Mouse (Mus musculus) embryonic fibroblast, embryonic 13.5 days (primary cell): ENCODE measurements around the gene Fcrla. TPM values are rescaled to one million over a fixed set of nuclear protein-coding genes. Genes with fewer than 3 reads are reported as not detected.
"Not testable (repeated sequence)": the region's sequence is repeated elsewhere in the genome, so short reads cannot be mapped to it uniquely, and the experiment has no call there.

Source experiments
- H3K27ac ChIP-seq: 2 replicates; pipeline ENCODE4 v1.5.1; 2012; ENCODE audit warnings: low read length, control low read depth, inconsistent platforms; ENCODE audit not compliant: insufficient read depth
- H3K4me1 ChIP-seq: 2 replicates; pipeline ENCODE4 v1.6.1; 2011; ENCODE audit warnings: low read length; ENCODE audit not compliant: control insufficient read depth, insufficient read depth
- H3K4me3 ChIP-seq: 2 replicates; pipeline ENCODE4 v1.5.1; 2011; ENCODE audit warnings: mild to moderate bottlenecking, control low read depth, low read length; ENCODE audit not compliant: insufficient read depth
- CTCF ChIP-seq: IDR thresholded peaks from 2 replicates; pipeline ENCODE4 v1.5.1; 2011; ENCODE audit warnings: mild to moderate bottlenecking, control low read depth, low read length, moderate library complexity, borderline replicate concordance; ENCODE audit not compliant: insufficient read depth
- POLR2A ChIP-seq: IDR thresholded peaks from 2 replicates; pipeline ENCODE4 v1.6.1; 2011; ENCODE audit warnings: low read depth, mild to moderate bottlenecking, control low read depth, low read length, moderate library complexity
- polyA plus RNA-seq: library from polyadenylated mRNA; stranded (reverse); fragments of >200 nt; gene quantifications from 2 replicates; pipeline ENCODE4 v1.2.4, GENCODE M21; 2011; ENCODE audit warnings: low read depth; ENCODE audit not compliant: missing spikeins, insufficient read length

Gene Fcrla
- not detected in 2 replicates for polyA plus RNA-seq

DNA sequence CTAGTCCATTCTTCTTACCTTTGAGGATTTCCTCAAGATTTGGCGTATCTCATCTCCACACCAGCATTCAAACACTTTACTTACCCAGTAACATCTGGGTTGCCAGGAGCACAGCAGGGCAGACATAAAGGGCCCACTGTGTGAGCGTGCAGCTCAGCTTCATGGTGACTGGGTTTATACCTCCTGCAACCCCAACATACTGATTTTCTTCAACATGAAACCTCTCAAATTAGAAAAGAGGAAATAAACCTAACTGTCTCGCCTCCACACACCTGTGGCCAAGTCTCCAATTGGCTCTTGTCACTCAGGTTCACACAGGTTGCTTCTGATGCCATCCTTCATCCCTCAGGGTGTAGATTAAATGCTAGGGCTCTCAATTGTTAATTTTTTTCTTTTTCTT, at the start of gene Fcrla:
TSS of gene Fcrla (minus strand) at position 206 of the 400 bp plus-strand sequence.
- H3K27ac ChIP-seq, result no peak within 1 kb of the TSS
- no peak within 1 kb of the TSS for H3K4me3 ChIP-seq
- no peaks in the 10 kb centered on the region for H3K4me1 ChIP-seq
- no peak for TF ChIP-seq CTCF
- no peak for TF ChIP-seq POLR2A

DNA sequence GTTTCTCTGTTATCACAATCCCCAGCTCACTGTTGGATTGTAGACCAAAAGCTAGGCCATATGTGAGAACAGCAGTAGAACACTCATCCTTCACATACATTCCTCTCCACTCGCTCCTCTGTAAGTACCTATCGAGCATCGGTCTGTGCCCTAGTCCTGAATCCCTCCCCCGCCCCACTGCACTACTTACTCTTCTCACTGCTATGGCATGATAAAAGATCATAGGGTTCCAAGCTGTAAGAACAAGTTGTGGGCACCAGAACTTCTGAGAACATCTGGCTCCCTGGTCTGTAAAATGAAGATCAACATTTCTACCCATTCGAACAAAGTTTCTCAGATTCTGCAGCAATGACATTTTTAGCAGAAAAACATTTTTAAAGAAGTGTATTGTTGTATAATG, 49.1 kb upstream of the Fcrla start, which contains the start of gene Fcgr2b:
TSS of gene Fcgr2b (minus strand) at position 101 of the 400 bp plus-strand sequence.
- H3K27ac ChIP-seq, result no peak within 1 kb of the TSS
- H3K4me1 ChIP-seq, result no peaks in the 10 kb centered on the region
- H3K4me3 ChIP-seq, result no peak within 1 kb of the TSS
- TF ChIP-seq CTCF (no peak), POLR2A (no peak)

DNA sequence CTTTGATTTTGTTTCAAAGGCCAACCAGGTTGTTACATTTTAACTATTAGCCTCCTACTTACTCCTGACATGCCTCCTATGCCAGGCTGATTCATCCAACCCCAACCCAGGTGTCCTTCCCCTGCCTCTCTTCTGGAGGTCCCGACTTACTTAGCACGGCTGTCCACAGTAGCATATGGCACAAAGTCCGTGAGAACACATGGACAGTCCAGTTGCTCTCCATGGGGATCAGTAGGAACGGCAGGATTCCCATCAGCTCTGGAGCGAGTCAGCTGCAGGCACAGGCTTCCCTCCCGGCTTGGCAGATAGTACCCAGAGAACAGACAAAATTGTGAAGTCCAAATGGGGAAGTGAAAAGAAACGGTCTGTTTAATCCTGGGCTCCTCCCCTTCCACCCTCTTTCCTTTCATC, 48.4 kb upstream of the Fcrla start:
- TF ChIP-seq POLR2A (no peak), CTCF (no peak)
- Histone ChIP-seq H3K4me3 (no peak overlapping the region), H3K4me1 (no peaks in the 10 kb centered on the region), H3K27ac (no peak overlapping the region)

DNA sequence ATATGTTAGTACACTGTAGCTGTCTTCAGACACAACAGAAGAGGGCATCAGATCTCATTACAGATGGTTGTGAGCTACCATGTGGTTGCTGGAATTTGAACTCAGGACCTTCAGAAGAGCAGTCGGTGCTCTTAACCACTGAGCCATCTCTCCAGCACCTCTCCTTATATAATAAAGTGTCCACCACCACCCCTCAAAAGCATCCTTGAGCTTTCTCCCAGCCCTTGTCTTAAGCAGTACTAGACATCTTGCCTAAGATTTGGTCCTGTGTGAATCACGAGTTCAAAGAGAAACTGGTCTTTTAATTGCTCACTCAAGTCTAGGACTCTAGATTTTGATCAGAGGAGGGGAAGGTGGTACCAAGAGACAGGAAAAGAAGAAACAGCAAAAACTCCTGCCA, 48.0 kb upstream of the Fcrla start:
- H3K27ac ChIP-seq, result not testable (repeated sequence)

DNA sequence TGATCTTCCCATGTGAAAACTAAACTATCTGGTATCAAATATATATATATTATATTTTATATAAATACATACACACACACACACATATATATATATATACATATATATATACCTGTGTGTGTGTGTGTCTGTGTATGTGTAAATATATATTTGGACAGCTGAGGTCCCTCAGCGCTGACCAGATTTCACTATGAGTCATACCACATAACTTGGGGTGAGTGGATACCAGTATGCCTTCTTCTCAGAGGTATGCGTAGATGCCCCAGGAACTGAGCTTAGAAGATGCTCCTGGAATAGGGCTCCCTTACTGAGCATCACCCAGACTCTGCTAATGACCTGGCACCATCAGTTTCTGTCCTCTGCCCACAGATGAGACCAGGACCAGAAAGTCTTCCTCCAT, 47.4 kb upstream of the Fcrla start:
- TF ChIP-seq CTCF (no peak), POLR2A (no peak)
- Histone ChIP-seq H3K27ac (no peak overlapping the region), H3K4me3 (no peak overlapping the region), H3K4me1 (no peaks in the 10 kb centered on the region)

More for the DNA sequence above, 48.0 kb upstream of the Fcrla start:
- not testable (repeated sequence) for H3K4me3 ChIP-seq, H3K4me1 ChIP-seq

DNA sequence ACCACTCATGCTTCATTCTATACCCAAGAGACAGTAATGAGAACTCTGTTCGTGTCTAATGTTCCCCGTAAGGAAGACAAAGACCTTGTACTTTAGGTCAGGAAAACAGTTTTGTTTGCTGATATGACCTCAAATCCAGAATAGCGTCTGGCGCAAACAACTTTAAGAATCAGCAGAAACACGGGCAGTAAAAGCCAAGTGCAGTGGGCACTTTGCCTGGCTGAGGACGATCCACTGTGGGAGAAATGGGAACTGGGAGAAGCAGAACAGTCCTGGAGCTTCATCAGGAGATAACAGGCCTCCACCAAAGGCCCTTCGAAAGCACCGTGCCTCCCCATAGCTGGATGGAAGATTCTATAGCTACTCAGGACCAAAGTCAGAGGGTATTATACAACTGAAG, 46.8 kb upstream of the Fcrla start:
- no peak for TF ChIP-seq CTCF
- no peak for TF ChIP-seq POLR2A
- no peak overlapping the region for H3K4me3 ChIP-seq
- H3K4me1 ChIP-seq, result no peaks in the 10 kb centered on the region
- H3K27ac ChIP-seq, result no peak overlapping the region

DNA sequence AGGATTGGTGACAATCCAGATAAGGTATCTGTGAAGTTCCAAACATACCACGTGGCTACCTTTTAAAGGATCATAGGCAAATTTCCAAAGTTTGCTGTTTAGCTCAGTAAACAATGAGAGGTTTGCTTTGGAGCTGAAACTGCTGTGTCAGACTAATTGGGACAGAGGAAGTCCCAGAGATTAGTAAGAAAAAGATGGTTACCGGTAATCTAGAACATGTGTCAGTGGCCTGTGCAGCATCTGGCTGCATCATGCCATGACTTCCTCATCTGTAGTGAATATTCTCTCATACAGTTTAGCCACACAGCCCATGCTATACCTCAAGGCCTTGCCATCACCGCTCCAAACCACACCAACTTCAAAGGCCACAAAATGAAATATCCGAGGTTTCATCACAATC, 45.6 kb upstream of the Fcrla start:
- Histone ChIP-seq H3K4me3 (no peak overlapping the region), H3K4me1 (no peaks in the 10 kb centered on the region), H3K27ac (no peak overlapping the region)
- no peak for TF ChIP-seq POLR2A
- TF ChIP-seq CTCF, result no peak

DNA sequence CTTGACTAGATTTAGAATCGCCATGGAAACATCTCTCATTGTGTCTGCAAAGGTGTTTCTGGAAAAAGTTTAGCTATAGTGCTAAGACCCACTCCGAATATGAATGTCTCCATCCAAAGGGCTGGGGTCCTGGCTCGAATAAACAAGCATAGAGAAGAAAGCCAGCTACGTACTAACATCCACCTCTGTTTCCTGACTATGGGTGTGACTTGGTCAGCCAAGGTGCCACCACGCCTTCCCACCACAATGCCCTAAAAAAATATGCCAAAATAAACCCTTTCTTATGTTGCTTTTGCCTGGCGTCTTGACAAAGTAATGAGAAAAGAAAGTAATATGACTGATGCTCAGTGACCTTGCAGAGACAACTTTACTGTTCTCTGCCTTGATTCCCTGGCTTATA, 45.1 kb upstream of the Fcrla start:
- H3K27ac ChIP-seq, result no peak overlapping the region
- H3K4me1 ChIP-seq, result no peaks in the 10 kb centered on the region
- H3K4me3 ChIP-seq, result no peak overlapping the region
- TF ChIP-seq POLR2A (no peak), CTCF (no peak)

DNA sequence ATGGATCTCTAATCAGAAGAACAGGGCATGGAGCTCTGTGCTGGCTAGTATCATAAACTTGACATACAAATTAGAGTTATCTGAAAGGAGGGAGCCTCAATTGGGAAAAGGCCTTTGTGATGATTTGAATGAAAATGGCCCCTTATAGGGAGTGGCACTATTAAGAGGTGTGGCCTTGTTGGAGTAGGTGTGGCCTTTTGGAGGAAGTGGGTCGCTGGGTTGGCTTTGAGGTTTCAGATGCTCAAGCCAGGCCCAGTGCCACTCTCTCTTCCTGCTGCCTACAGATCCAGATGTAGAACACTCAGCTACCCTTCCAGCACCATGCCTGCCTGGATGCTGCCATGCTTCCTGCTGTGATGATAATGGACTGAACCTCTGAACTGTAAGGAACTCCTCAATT, 41.2 kb upstream of the Fcrla start:
- TF ChIP-seq CTCF (no peak), POLR2A (no peak)
- Histone ChIP-seq H3K4me3 (no peak overlapping the region), H3K4me1 (no peaks in the 10 kb centered on the region), H3K27ac (no peak overlapping the region)

DNA sequence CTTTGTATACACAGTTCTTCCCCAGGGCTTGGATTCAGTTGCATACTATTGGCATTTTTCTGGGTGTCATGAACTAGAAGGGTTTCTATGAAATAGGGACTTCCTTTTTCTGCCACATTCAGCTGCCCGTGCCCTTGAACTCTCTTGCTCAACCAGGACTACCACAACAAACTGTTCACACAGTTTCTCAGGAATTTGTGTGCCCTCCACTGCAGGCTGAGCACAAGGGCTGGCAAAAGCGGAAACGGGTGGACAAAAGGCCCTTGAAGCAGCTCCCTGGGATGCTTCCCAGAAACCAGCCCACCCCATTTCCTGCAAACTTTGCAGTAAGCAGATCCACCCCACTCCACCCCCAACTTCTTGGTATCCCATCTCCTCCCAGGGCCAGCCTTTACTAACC, 40.2 kb upstream of the Fcrla start:
- H3K27ac ChIP-seq, result no peak overlapping the region
- H3K4me1 ChIP-seq, result no peaks in the 10 kb centered on the region
- no peak overlapping the region for H3K4me3 ChIP-seq
- TF ChIP-seq POLR2A (no peak), CTCF (no peak)

DNA sequence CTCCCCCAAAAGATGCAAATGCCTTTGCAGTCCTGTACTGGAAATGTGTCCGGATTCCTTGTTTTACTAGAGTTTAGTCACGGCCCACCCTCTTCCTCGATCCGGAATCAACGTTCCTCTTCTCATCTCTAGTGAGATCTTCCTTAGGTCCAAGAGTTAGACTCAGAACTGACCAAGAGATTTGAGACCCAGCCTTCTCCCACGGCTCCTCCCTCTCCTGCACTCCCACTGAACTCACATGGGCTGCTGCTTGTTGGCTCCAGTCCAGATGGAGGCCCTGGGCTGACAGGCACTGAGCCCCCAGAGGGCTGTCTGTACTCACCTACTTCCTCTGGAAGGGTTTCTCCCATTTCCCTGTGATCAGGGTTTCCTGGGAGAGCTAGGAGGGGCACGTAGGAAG, 35.7 kb upstream of the Fcrla start:
- Histone ChIP-seq H3K27ac (no peak overlapping the region), H3K4me3 (no peak overlapping the region), H3K4me1 (no peaks in the 10 kb centered on the region)
- no peak for TF ChIP-seq POLR2A
- no peak for TF ChIP-seq CTCF
